Mouse (Mus musculus) hindbrain, embryonic 14.5 days (tissue): ENCODE measurements around the gene Col1a1. TPM values are rescaled to one million over a fixed set of nuclear protein-coding genes. Genes with fewer than 3 reads are reported as not detected.

ENCODE experiments used
- ATAC-seq: fragments of 200-750 bp; cut with Nextera tagmentation; 2 replicates; pipeline ENCODE4 v1.8.0; 2017; ENCODE audit warnings: moderate number of reproducible peaks, mild to moderate bottlenecking, moderate TSS enrichment, moderate library complexity; ENCODE audit not compliant: low FRiP score
- DNase-seq: peaks from one replicate; pipeline ENCODE4 v3.0.0-alpha.2; 2015; ENCODE audit warnings: low spot score
- H3K27ac ChIP-seq: fragments of 300-500 bp; sonication (generic); 2 replicates; pipeline ENCODE4 v1.5.1; 2014; ENCODE audit warnings: mild to moderate bottlenecking, moderate library complexity
- H3K27me3 ChIP-seq: fragments of 300-500 bp; sonication (generic); 2 replicates; pipeline ENCODE4 v1.6.1; 2014; ENCODE audit warnings: mild to moderate bottlenecking, low read length, mixed read lengths; ENCODE audit not compliant: control insufficient read depth, insufficient read depth
- H3K36me3 ChIP-seq: fragments of 300-500 bp; sonication (generic); replicated peaks from 2 replicates; pipeline ENCODE4 v1.6.1; 2014; ENCODE audit not compliant: control insufficient read depth, insufficient read depth
- H3K4me1 ChIP-seq: fragments of 300-500 bp; sonication (generic); replicated peaks from 2 replicates; pipeline ENCODE4 v1.6.1; 2014; ENCODE audit warnings: antibody characterized with exemption, low read length, mixed read lengths; ENCODE audit not compliant: control insufficient read depth, insufficient read depth
- H3K4me2 ChIP-seq: fragments of 300-500 bp; sonication (generic); replicated peaks from 2 replicates; pipeline ENCODE4 v1.6.1; 2014; ENCODE audit warnings: mild to moderate bottlenecking, moderate library complexity
- H3K4me3 ChIP-seq: fragments of 300-500 bp; sonication (generic); replicated peaks from 2 replicates; pipeline ENCODE4 v1.5.1; 2014; ENCODE audit warnings: mild to moderate bottlenecking, low read length
- H3K9ac ChIP-seq: fragments of 300-500 bp; sonication (generic); 2 replicates; pipeline ENCODE4 v1.6.1; 2014
- H3K9me3 ChIP-seq: fragments of 300-500 bp; sonication (generic); 2 replicates; pipeline ENCODE4 v1.6.1; 2016; ENCODE audit warnings: low read length; ENCODE audit not compliant: control insufficient read depth
- WGBS: fragments of 180-500 bp; shearing (Covaris S2); extraction: QIAGEN DNeasy Blood & Tissue Kit; methylation state at CpG from one replicate; pipeline ENCODE4 v1.1.7; 2014; 5-methylcytosine and 5-hydroxymethylcytosine counted together
- polyA plus RNA-seq: library from polyadenylated mRNA; unstranded; fragments of >200 nt; fragmentation: Nextera tagmentation; extraction: Ambion mirVana; gene quantifications from 2 replicates; pipeline ENCODE4 v1.2.1, GENCODE M21; 2014

Gene Col1a1
- 125 and 157 TPM in 2 replicates for polyA plus RNA-seq

DNA sequence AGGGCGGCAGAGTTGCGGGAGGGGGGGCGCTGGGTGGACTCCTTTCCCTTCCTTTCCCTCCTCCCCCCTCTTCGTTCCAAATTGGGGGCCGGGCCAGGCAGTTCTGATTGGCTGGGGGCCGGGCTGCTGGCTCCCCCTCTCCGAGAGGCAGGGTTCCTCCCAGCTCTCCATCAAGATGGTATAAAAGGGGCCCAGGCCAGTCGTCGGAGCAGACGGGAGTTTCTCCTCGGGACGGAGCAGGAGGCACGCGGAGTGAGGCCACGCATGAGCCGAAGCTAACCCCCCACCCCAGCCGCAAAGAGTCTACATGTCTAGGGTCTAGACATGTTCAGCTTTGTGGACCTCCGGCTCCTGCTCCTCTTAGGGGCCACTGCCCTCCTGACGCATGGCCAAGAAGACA lies at the start of gene Col1a1:
Gene Col1a1 (plus strand): TSS at position 180 of the 400 bp plus-strand sequence.
- Histone ChIP-seq H3K4me3 (peak within 1 kb of the TSS; percentile 25), H3K9me3 (no peaks in the 10 kb centered on the region), H3K27ac (no peak within 1 kb of the TSS), H3K9ac (no peak within 1 kb of the TSS), H3K36me3 (no peaks in the 10 kb centered on the region), H3K4me2 (peak within 1 kb of the TSS; percentile 50), H3K27me3 (peaks cover 70% of the 10 kb centered on the region), H3K4me1 (peaks cover 12% of the 10 kb centered on the region; the same call in 1 of the 2 replicates)
- WGBS, result 14% methylated on average over 19 of the region's 19 CpGs
- DNase-seq, result no peak
- no peak for ATAC-seq

DNA sequence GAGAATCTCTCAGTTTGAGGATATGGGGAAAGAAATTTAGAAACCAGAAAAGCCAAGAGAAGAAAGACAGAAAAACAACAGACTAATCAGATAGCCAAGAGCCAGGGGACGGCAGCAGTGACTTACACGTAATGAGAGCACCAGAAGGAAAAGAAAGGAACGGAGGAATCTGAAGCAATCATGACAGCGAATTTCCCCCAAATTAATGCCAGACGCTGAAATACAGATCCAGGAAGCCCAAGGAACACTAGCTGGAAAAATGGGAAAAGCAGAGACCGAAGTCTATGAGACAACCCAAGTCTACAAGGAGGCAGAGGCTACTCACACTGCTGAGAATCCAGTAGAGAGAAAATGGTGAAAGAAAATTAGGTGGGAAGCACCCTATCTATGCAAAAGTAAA lies 44.9 kb upstream of the Col1a1 start:
- Histone ChIP-seq H3K4me1 (no peaks in the 10 kb centered on the region), H3K4me3 (no peak overlapping the region), H3K27me3 (no peaks in the 10 kb centered on the region), H3K36me3 (no peaks in the 10 kb centered on the region), H3K4me2 (no peak overlapping the region), H3K9ac (no peak overlapping the region), H3K9me3 (no peaks in the 10 kb centered on the region), H3K27ac (no peak overlapping the region)
- 83% methylated on average over 6 of the region's 6 CpGs for WGBS
- DNase-seq, result peak; percentile 14
- no peak for ATAC-seq

DNA sequence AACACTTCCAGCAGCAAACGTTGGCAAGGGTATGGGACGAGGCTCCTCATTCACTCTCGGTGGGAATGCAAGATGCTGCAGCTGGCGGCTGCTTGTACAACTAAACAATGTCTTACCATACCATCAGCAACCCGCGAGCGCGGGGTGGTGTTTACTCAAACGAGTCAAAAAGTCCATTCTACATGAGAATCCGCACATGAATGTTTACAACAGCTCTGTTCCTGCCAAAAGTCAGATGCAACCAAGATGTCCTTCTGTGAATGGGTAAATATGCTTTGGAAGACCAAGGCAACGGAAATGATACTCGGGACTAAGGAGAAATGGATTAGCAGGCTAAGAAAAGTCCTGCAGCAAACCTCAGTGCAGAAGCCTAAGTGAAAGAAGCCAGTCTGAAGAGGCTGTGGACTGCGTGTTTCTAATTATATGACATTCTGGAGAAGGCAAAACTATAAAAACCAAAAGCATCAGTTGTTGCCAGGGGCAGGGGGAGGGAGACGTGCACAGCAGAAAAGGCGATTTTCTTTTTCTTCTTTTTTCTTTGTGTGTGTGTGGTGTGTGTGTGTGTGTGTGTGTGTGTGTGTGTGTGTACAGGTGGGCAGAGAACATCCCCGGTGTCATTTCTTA lies 39.2 kb upstream of the Col1a1 start:
- DNase-seq, result no peak
- 76% methylated on average over 16 of the region's 16 CpGs for whole genome bisulfite sequencing
- H3K27me3 ChIP-seq, result no peaks in the 10 kb centered on the region

DNA sequence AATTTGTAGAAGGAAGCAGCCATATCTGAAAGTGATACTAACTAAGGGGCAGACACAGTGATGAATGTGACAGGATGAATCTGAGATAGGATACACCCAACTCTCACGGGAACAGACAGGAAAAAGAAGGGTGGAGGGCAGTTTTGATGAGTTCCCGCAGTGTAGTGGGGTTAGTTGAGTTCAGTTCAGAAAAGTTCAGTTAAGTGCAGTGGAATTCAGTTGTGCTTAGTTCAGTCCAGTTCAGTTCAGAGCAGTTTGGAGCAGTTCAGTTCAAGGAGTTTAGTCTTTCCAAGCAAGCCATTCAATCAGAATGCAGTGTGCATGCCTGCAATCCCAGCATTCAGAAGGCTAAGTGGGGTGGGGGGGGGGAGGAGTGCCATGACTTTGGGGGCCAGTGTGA lies 34.8 kb upstream of the Col1a1 start:
- no peaks in the 10 kb centered on the region for H3K27me3 ChIP-seq
- no peak overlapping the region for H3K27ac ChIP-seq
- DNase-seq (no peak), ATAC-seq (no peak)
- H3K4me1 ChIP-seq, result no peaks in the 10 kb centered on the region
- no peaks in the 10 kb centered on the region for H3K36me3 ChIP-seq
- no peak overlapping the region for H3K9ac ChIP-seq
- no peak overlapping the region for H3K4me3 ChIP-seq
- no peaks in the 10 kb centered on the region for H3K9me3 ChIP-seq
- H3K4me2 ChIP-seq, result no peak overlapping the region
- WGBS, result 81% methylated on average over 2 of the region's 2 CpGs

More for the DNA sequence above, 39.2 kb upstream of the Col1a1 start:
- H3K36me3 ChIP-seq, result no peaks in the 10 kb centered on the region
- no peak overlapping the region for H3K4me2 ChIP-seq
- no peak overlapping the region for H3K4me3 ChIP-seq
- no peaks in the 10 kb centered on the region for H3K9me3 ChIP-seq
- H3K9ac ChIP-seq, result no peak overlapping the region
- H3K4me1 ChIP-seq, result no peaks in the 10 kb centered on the region
- H3K27ac ChIP-seq, result no peak overlapping the region
- no peak for ATAC-seq

DNA sequence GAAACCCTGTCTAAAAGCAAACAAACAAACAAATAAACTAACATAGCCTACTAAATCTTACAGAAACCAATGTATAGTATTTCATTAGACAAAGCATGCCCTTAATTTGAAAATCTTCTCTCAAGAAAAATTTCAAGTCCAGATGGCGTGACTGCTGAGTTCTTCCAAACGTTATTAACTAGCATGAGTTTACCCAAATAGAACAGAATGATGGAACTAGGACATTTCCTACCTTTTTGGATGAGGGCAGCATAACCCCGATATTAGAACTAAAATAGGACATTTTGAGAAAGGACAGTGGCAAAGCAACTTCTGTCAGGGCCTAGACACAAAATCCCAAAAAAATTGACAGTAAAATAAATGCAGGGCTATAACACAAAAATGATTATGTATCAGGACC lies 31.7 kb upstream of the Col1a1 start:
- no peaks in the 10 kb centered on the region for H3K27me3 ChIP-seq
- no peak overlapping the region for H3K4me2 ChIP-seq
- H3K4me3 ChIP-seq, result no peak overlapping the region
- H3K36me3 ChIP-seq, result no peaks in the 10 kb centered on the region
- peak; percentile 12 for DNase-seq
- no peaks in the 10 kb centered on the region for H3K9me3 ChIP-seq
- no peaks in the 10 kb centered on the region for H3K4me1 ChIP-seq
- H3K9ac ChIP-seq, result no peak overlapping the region
- ATAC-seq, result no peak
- WGBS, result 94% methylated on average over 3 of the region's 3 CpGs
- no peak overlapping the region for H3K27ac ChIP-seq

DNA sequence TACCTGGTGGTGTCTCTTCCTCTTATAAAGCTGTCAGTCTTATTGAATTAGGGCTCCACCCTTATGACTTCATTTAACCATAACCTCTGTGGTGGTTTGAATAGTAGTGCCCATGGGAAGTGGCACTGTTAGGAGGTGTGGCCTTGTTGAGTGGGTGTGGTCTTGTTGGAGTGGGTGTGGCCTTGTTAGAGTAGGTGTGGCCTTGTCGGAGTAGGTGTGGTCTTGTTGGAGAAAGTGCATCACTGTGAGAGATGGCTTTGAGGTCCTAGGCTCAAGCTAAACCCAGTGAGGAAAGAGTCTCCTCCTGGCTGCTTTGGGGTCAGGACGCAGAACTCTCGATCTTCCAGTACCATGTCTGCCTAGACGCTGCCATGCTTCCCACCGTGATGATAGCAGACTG lies 25.1 kb upstream of the Col1a1 start:
- Histone ChIP-seq H3K4me3 (no peak overlapping the region), H3K4me2 (no peak overlapping the region), H3K27ac (no peak overlapping the region), H3K4me1 (0 out of 2 replicates have a peak, but pooled peaks cover 3% of the 10 kb centered on the region), H3K9ac (no peak overlapping the region), H3K36me3 (no peaks in the 10 kb centered on the region), H3K9me3 (no peaks in the 10 kb centered on the region), H3K27me3 (no peaks in the 10 kb centered on the region)
- DNase-seq (no peak), ATAC-seq (no peak)
- WGBS, result 87% methylated on average over 5 of the region's 5 CpGs

DNA sequence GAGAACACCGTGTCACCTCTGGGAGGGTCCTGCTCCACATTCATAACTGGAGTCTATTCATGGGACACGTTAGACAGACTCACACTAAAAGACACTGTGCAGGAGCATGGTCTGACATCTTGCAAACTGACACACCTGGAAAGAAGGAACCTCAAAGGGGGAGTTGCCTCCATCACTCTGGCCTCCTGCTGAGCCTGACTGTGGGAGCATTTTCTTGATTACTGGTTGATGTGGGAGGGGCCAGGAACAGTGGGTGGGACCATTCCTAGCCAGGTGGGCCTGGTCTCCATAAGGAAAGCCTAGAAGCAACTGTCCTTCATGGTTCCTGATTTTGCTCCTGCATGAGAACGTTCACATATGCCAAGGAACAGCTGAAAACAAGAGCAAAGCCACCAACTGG lies 23.5 kb upstream of the Col1a1 start:
- no peak for DNase-seq
- H3K36me3 ChIP-seq, result no peaks in the 10 kb centered on the region
- no peak for ATAC-seq
- H3K27me3 ChIP-seq, result no peaks in the 10 kb centered on the region
- H3K9me3 ChIP-seq, result no peaks in the 10 kb centered on the region
- 0 out of 2 replicates have a peak, but pooled peaks cover 3% of the 10 kb centered on the region for H3K4me1 ChIP-seq
- no peak overlapping the region for H3K4me3 ChIP-seq
- no peak overlapping the region for H3K9ac ChIP-seq
- WGBS, result 70% methylated on average over 3 of the region's 3 CpGs
- H3K27ac ChIP-seq, result no peak overlapping the region
- H3K4me2 ChIP-seq, result no peak overlapping the region

DNA sequence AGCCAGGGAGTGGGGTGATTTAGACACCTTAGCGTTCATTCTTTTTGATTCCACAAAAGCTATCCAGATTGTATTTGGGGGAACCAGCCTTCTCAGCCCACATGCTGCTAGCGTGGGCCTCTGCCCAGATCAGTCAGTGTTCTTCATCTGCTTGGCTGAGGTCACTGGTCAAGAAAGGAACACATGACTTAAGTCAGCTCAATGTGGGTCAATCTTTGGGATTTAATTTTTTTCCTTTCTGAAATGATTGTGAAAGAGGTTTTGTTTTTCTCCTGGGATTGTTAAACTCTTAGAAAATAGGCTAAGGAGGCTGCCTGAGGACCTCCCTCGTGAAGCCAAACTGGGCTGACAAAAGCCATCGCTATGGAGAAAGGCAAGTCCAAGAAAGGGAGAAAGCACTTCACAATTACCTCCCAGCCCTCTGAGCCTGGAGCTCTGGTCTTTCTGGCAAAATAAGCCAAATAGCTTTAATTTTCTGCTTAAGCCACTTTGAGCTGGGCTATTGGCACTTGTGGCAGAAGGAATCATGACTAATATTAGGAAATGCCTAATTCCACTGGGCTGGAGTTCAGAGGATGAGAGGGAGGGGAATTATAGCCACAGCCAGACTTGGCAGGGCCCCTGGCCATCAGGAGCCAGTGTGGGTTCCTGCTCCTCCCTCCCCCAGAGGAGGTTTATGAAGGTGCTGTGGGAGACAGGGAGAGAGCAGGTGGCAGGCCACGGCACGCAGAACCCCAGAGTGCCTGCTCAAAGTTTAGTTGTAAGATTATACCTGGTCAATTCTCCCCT lies 22.5 kb upstream of the Col1a1 start:
- WGBS, result 60% methylated on average over 6 of the region's 6 CpGs
- H3K27ac ChIP-seq, result no peak overlapping the region
- no peaks in the 10 kb centered on the region for H3K9me3 ChIP-seq
- no peak overlapping the region for H3K4me3 ChIP-seq
- ATAC-seq (no peak), DNase-seq (no peak)
- H3K4me2 ChIP-seq, result no peak overlapping the region
- H3K36me3 ChIP-seq, result no peaks in the 10 kb centered on the region
- H3K27me3 ChIP-seq, result no peaks in the 10 kb centered on the region
- H3K9ac ChIP-seq, result no peak overlapping the region
- H3K4me1 ChIP-seq, result 0 out of 2 replicates have a peak, but pooled peaks cover 3% of the 10 kb centered on the region

DNA sequence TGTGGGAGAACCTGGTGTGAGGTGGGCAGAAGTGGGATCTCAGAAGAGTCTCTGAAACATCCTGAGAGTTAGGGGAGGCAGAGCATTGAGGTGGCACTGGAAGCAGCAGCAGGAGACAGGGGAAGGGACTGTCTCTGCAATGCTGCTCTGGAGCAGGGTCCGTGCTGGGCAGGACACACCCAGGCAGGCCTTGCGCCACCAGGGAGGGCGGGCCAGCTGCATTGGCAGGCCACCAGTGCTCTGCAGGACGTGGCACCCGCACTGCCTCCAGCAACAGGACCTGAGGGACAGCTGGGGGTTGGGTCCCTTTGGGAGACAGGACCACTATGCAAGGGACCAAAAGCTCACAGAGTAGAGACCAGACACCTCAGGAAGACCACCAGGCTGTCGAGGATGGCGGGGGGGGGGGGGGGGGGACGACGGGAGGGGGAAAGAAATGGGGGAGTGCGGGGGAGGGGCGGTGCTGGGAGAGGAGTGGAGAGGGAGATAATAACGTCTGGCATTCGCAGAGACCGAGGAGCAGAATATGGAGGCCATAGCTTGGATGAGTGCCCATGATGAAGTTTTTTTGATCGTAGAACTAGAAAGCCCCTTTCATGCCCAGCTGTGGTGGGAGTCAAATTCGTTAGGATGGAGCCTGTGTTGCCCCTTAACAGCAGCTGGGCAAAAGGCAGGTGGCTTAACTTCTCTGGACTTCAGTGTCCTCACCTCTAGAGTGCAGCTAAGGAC lies 20.2 kb upstream of the Col1a1 start:
- Histone ChIP-seq H3K36me3 (no peaks in the 10 kb centered on the region), H3K9me3 (no peaks in the 10 kb centered on the region), H3K4me1 (0 out of 2 replicates have a peak, but pooled peaks cover 3% of the 10 kb centered on the region), H3K27ac (no peak overlapping the region), H3K4me2 (no peak overlapping the region), H3K9ac (no peak overlapping the region), H3K4me3 (no peak overlapping the region), H3K27me3 (no peaks in the 10 kb centered on the region)
- 23% methylated on average over 12 of the region's 16 CpGs for WGBS
- no peak for ATAC-seq
- no peak for DNase-seq
